In the genomic region with DNA sequence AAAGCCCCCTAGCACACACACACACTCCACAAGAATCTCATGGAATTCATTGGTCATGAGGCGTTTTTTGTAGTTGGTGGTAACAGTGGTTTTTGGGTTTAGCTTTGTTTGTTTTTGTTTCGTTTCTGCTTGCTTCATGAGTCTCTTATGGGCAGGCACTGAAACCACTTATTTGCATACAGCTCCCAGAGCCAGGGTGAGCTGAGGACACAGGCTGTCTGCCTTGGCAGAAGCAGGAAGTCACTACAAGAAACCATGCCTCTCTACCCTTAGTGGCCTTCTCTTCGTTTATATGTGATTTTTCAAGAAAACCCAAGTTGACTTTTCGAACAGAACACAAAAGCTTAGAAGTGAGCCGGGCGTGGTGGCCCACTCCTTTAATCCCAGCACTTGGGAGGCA, we compare ENCODE assay signal across 9 mouse cellular contexts.
DNase-seq lines count a peak whose midpoint lies in the region; ATAC-seq and TF ChIP-seq lines count a peak whose summit lies in the region.
"Had no signal": no experiment of that assay in that cellular context is flagged by ENCODE, and none has a peak within 500 bp of the region (broad histone marks: within the 10 kb centered on the region; RNA-seq: fewer than 3 reads in every experiment).

No protein-coding gene starts in this region.

- no peak overlapping the region for H3K9ac ChIP-seq in forebrain, embryonic 11.5 days (ENCODE audit: low read length)
- H3K9ac ChIP-seq: neural tube, embryonic 12.5 days had no signal

- no peaks in the 10 kb centered on the region for H3K36me3 ChIP-seq in forebrain, embryonic 11.5 days (ENCODE audit: control insufficient read depth, insufficient read depth, low read length)
- H3K36me3 ChIP-seq: neural tube, embryonic 12.5 days had no signal

- no peaks in the 10 kb centered on the region for H3K9me3 ChIP-seq in forebrain, embryonic 11.5 days (ENCODE audit: control insufficient read depth, low read length)
- H3K9me3 ChIP-seq: neural tube, embryonic 12.5 days had no signal

- no peak overlapping the region for H3K4me3 ChIP-seq in cerebellum, adult 2 months (replicated peaks; ENCODE audit: insufficient read depth, low read depth, low read length)
- H3K4me3 ChIP-seq in lung, adult 2 months (replicated peaks; ENCODE audit: extremely low read depth, low read depth, low read length) = no peak overlapping the region
- H3K4me3 ChIP-seq in forebrain, embryonic 11.5 days (ENCODE audit: low read depth, low read length) = no peak overlapping the region
- H3K4me3 ChIP-seq: neural tube, embryonic 12.5 days had no signal

- H3K4me2 ChIP-seq in forebrain, embryonic 11.5 days (ENCODE audit: low read depth, low read length, severe bottlenecking) = no peak overlapping the region
- H3K4me2 ChIP-seq: neural tube, embryonic 12.5 days had no signal

- no peak for ATAC-seq in forebrain, embryonic 11.5 days (replicated peaks; ENCODE audit: low FRiP score)

- H3K27ac ChIP-seq in cerebellum, adult 2 months (ENCODE audit: insufficient read depth, low read length) = no peak overlapping the region
- no peak overlapping the region for H3K27ac ChIP-seq in forebrain, embryonic 11.5 days (ENCODE audit: low read depth, low read length)
- H3K27ac ChIP-seq: neural tube, embryonic 12.5 days had no signal

- no peak for TF ChIP-seq POLR2A in cerebellum, adult 2 months (IDR thresholded peaks at IDR 0.05; ENCODE audit: borderline replicate concordance, insufficient read depth, low read length)
- TF ChIP-seq POLR2A in lung, adult 2 months (IDR thresholded peaks at IDR 0.05; ENCODE audit: borderline replicate concordance, extremely low read depth, low read depth, low read length) = no peak; the same call in 1 of the 2 replicates

- DNase-seq in cerebellum, postnatal 14 days = peak; percentile 55 to 60
- no peak for DNase-seq in cerebellum, adult 2 months
- DNase-seq in CD8-positive naive resting alpha-beta T cell, adult 2 months (ENCODE audit: low read depth in 2 of 2, low spot score in 2 of 2) = peak; percentile 61 to 73
- DNase-seq in gastrocnemius, postnatal 25 days = peak; percentile 54
- DNase-seq in lung, adult 2 months = peak; percentile 32
- DNase-seq in spleen, postnatal 14 days (ENCODE audit: low spot score in 2 of 2) = peak; percentile 8 to 23
- DNase-seq in c-Kit-positive CD71-positive TER-119-positive erythroid progenitor cells, embryonic 14.5 days (ENCODE audit: low spot score) = no peak
- DNase-seq in forebrain, embryonic 11.5 days (ENCODE audit: low spot score) = no peak

- 63% methylated on average over 6 of the region's 6 CpGs for WGBS in cerebellum, adult 2 months
- WGBS in lung, adult 2 months = 20% methylated on average over 6 of the region's 6 CpGs
- WGBS in forebrain, embryonic 11.5 days = 74% methylated on average over 6 of the region's 6 CpGs

- TF ChIP-seq CTCF in cerebellum, adult 2 months (IDR thresholded peaks at IDR 0.05; ENCODE audit: borderline replicate concordance, insufficient read depth, low read depth, low read length) = no peak
- TF ChIP-seq CTCF in lung, adult 2 months (IDR thresholded peaks at IDR 0.05; ENCODE audit: insufficient read depth, low read length) = no peak

- no peaks in the 10 kb centered on the region for H3K4me1 ChIP-seq in cerebellum, adult 2 months (ENCODE audit: control insufficient read depth, insufficient read depth, low read length)
- peaks cover 15% of the 10 kb centered on the region for H3K4me1 ChIP-seq in lung, adult 2 months (ENCODE audit: control insufficient read depth, insufficient read depth, low read length)
- H3K4me1 ChIP-seq in forebrain, embryonic 11.5 days (replicated peaks; ENCODE audit: control insufficient read depth, insufficient read depth, low read length) = no peaks in the 10 kb centered on the region
- H3K4me1 ChIP-seq: neural tube, embryonic 12.5 days had no signal

- no peaks in the 10 kb centered on the region; the same call in 1 of the 2 replicates for H3K27me3 ChIP-seq in cerebellum, adult 2 months (ENCODE audit: control insufficient read depth, insufficient read depth, low read length)
- no peaks in the 10 kb centered on the region for H3K27me3 ChIP-seq in forebrain, embryonic 11.5 days (ENCODE audit: control insufficient read depth, insufficient read depth, low read length)
- H3K27me3 ChIP-seq: neural tube, embryonic 12.5 days had no signal

Comparison
In these comparisons a context has a peak if more than half of its experiments do, and no peak if none do; other contexts are left out.
1. DNase-seq: peak in cerebellum, postnatal 14 days (2 of 2), CD8-positive naive resting alpha-beta T cell, adult 2 months (2 of 2), gastrocnemius, postnatal 25 days (single experiment), lung, adult 2 months (single experiment) and spleen, postnatal 14 days (2 of 2); none in cerebellum, adult 2 months (0 of 2), c-Kit-positive CD71-positive TER-119-positive erythroid progenitor cells, embryonic 14.5 days (single experiment) and forebrain, embryonic 11.5 days (single experiment).